Mouse (Mus musculus) midbrain, embryonic 11.5 days (tissue): Measurements from ENCODE around the gene Dynlrb1. TPM values are rescaled to one million over a fixed set of nuclear protein-coding genes. Genes with fewer than 3 reads are reported as not detected.

Source experiments
- ATAC-seq: fragments of 200-750 bp; cut with Nextera tagmentation; 2 replicates; pipeline ENCODE4 v1.8.0; 2017; ENCODE audit warnings: moderate TSS enrichment, moderate library complexity; ENCODE audit not compliant: low FRiP score
- DNase-seq: peaks from one replicate; pipeline ENCODE4 v3.0.0; 2015; ENCODE audit warnings: low spot score; ENCODE audit errors: missing footprints
- H3K27ac ChIP-seq: fragments of 300-500 bp; sonication (generic); 2 replicates; pipeline ENCODE4 v1.5.1; 2014; ENCODE audit warnings: low read depth, low read length
- H3K27me3 ChIP-seq: fragments of 300-500 bp; sonication (generic); 2 replicates; pipeline ENCODE4 v1.6.1; 2014; ENCODE audit warnings: mild to moderate bottlenecking, low read length, moderate library complexity, mixed read lengths; ENCODE audit not compliant: control insufficient read depth, insufficient read depth
- H3K36me3 ChIP-seq: fragments of 300-500 bp; sonication (generic); 2 replicates; pipeline ENCODE4 v1.6.1; 2014; ENCODE audit warnings: mild to moderate bottlenecking, low read length, moderate library complexity, mixed read lengths; ENCODE audit not compliant: control insufficient read depth, insufficient read depth
- H3K4me1 ChIP-seq: fragments of 300-500 bp; sonication (generic); 2 replicates; pipeline ENCODE4 v1.6.1; 2014; ENCODE audit warnings: low read length; ENCODE audit not compliant: control insufficient read depth, insufficient read depth
- H3K4me2 ChIP-seq: fragments of 300-500 bp; sonication (generic); 2 replicates; pipeline ENCODE4 v1.6.1; 2014; ENCODE audit warnings: mild to moderate bottlenecking, moderate library complexity
- H3K4me3 ChIP-seq: fragments of 300-500 bp; sonication (generic); 2 replicates; pipeline ENCODE4 v1.5.1; 2014; ENCODE audit warnings: low read depth, low read length
- H3K9ac ChIP-seq: fragments of 300-500 bp; sonication (generic); 2 replicates; pipeline ENCODE4 v1.6.1; 2014; ENCODE audit warnings: low read length
- H3K9me3 ChIP-seq: fragments of 300-500 bp; sonication (generic); 2 replicates; pipeline ENCODE4 v1.6.1; 2016; ENCODE audit warnings: low read length; ENCODE audit not compliant: control insufficient read depth
- WGBS: fragments of 180-500 bp; shearing (Covaris S2); extraction: QIAGEN DNeasy Blood & Tissue Kit; methylation state at CpG from one replicate; pipeline ENCODE4 v1.1.7; 2014; 5-methylcytosine and 5-hydroxymethylcytosine counted together
- polyA plus RNA-seq: library from polyadenylated mRNA; unstranded; fragments of >200 nt; fragmentation: Nextera tagmentation; extraction: Ambion mirVana; gene quantifications from 2 replicates; pipeline ENCODE4 v1.2.1, GENCODE M21; 2014

Gene Dynlrb1
- polyA plus RNA-seq: 495 and 519 TPM in 2 replicates

DNA sequence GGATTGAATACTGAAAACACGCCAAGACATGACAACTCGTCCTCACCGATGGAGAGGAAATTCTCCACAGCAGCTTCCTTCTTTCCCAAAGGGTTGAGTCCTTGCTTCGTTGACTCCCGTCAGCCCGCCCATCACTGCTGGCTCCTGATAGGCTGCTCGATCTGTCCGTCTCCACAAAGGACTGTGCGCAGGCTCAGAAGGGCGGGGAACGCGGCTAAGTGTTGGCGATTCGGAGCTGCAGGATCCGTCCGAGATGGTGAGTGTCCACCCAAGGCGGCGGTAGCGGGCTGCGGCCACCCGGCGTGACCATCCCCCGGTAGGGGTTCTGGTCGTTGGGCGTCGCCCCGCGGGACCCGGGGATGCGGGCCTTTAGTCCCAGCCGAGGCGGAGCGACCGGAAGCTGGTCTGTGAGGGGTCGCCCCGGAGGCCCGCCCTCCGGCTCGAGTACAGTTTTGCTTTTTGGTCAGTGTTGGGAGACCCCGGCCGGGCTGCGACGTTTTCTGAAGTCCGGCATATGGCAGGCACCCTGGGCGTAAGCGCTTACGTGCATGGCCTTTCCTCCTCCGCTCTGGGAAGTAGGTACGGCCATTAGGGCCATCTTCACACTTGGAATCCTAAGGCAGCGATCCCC lies at the start of gene Dynlrb1:
Gene Dynlrb1 (plus strand): TSS at position 172 of the 631 bp plus-strand sequence.
- peak; percentile 100 for ATAC-seq
- under 1% methylated on average over 50 of the region's 50 CpGs for WGBS
- peak within 1 kb of the TSS; percentile 93 for H3K9ac ChIP-seq

DNA sequence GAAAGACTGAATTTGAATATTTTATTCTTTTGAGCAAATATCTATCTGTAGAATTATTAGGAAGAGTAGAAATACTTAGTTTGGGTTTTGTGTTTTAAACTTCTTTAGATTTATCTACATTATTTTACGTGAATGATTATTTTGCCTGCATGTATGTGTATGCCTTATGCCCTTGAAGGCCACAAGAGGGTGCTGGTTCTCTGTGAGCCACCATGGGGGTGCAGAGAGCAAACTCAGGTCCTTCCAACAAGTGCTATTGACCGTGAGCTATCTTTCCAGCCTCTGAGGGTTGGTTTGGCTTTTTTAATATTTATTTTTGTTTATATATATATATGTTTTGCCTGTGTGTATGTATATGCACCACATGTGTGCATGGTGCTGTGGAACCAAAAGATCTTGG lies 28.9 kb upstream of the Dynlrb1 start:
- Histone ChIP-seq H3K4me3 (no peak overlapping the region), H3K4me2 (no peak overlapping the region), H3K27ac (no peak overlapping the region), H3K36me3 (peaks cover 14% of the 10 kb centered on the region), H3K4me1 (no peaks in the 10 kb centered on the region), H3K27me3 (no peaks in the 10 kb centered on the region), H3K9me3 (no peaks in the 10 kb centered on the region), H3K9ac (no peak overlapping the region)
- ATAC-seq (no peak), DNase-seq (no peak)
- WGBS: 86% methylated on average over 2 of the region's 2 CpGs

More for the DNA sequence above, at the start of gene Dynlrb1:
- H3K27me3 ChIP-seq: no peaks in the 10 kb centered on the region
- no peaks in the 10 kb centered on the region for H3K9me3 ChIP-seq
- no peaks in the 10 kb centered on the region for H3K36me3 ChIP-seq
- H3K4me1 ChIP-seq: peaks cover 14% of the 10 kb centered on the region
- peak within 1 kb of the TSS; percentile 83 for H3K4me2 ChIP-seq
- H3K4me3 ChIP-seq: peak within 1 kb of the TSS; percentile 80
- H3K27ac ChIP-seq: peak within 1 kb of the TSS; percentile 83
- peak; percentile 100 for DNase-seq

DNA sequence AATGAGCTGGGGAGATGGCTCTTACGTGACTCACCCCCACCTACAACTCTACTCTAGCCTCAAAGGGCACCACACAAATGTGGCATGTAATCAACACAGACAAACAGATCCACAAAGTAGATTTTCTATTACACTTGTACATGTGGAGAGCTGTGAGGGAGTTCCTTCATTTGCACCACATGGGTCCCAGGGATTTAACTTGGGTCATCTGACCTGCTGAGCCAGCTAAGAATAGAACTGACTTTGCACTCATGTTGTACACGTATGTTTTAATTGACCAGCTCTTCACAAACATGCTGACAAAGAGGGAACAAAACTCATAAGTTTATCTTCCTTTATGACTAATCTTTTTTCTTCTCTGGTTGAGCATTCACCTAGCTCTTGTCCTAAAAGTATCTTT lies 13.2 kb upstream of the Dynlrb1 start:
- DNase-seq (no peak), ATAC-seq (no peak)
- H3K36me3 ChIP-seq: peaks cover 24% of the 10 kb centered on the region; the same call in 1 of the 2 replicates
- H3K9me3 ChIP-seq: no peaks in the 10 kb centered on the region
- no peak overlapping the region for H3K27ac ChIP-seq
- H3K27me3 ChIP-seq: no peaks in the 10 kb centered on the region
- no peak overlapping the region for H3K9ac ChIP-seq
- no peak overlapping the region for H3K4me2 ChIP-seq
- no peaks in the 10 kb centered on the region for H3K4me1 ChIP-seq
- no peak overlapping the region for H3K4me3 ChIP-seq
- 90% methylated on average over 2 of the region's 2 CpGs for WGBS

DNA sequence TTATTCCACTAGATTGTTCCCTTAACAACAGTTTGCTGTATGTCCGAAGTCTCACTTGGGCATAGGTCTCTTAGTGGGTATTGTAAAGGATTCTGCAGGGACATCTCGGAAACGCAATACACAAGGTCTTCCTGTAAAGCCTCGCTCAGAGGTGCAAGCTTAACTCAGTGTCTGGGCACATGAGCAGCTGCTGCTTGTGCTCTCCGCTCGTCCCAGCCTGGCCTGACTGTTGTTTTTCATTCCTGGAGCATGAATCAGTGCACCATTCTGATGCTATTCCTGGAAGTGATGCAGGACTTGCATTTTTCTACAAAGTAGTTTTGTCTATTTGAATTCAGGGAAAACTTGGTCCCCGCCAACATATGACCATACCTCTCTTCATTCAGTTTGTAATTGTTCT lies 11.6 kb upstream of the Dynlrb1 start:
- no peak for ATAC-seq
- 94% methylated on average over 7 of the region's 7 CpGs for WGBS
- H3K9me3 ChIP-seq: no peaks in the 10 kb centered on the region
- H3K36me3 ChIP-seq: peaks cover 18% of the 10 kb centered on the region; the same call in 1 of the 2 replicates
- H3K4me3 ChIP-seq: no peak overlapping the region
- no peak overlapping the region for H3K4me2 ChIP-seq
- no peaks in the 10 kb centered on the region for H3K27me3 ChIP-seq
- no peaks in the 10 kb centered on the region for H3K4me1 ChIP-seq
- H3K27ac ChIP-seq: no peak overlapping the region
- DNase-seq: no peak
- H3K9ac ChIP-seq: no peak overlapping the region

DNA sequence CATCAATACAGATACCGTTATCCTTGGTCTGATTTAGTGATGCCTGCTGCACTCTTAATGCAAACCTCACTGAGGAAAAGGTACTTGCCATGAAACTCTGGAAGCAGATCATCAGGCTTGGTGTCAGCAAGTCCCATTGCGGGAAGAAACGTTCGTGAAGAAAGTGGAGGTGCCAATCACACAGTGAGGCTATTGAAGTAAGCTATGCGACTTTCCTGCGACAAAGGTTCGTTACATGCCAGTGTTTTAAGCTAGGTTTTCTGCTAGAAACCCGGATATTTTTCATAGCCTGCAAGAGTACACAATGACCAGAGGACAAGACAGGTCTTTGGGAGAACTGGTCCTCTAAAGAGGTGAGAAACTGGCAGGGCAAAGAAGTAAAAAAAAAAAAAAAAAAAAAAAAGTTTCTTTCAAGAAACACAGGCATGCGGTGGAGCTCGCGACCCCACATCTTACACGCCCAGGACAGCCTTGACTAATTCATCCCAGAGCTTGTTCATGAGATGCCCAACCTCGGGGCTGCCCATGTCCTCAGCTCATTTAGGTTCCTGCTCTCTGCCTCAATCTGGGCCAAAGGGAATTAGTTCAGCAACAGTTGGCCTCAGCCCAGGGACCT lies 479 bp upstream of the Dynlrb1 start:
- Histone ChIP-seq H3K4me1 (peaks cover 14% of the 10 kb centered on the region), H3K27ac (peak overlapping the region; percentile 83; the same call in 1 of the 2 replicates), H3K9ac (peak overlapping the region; percentile 93), H3K27me3 (no peaks in the 10 kb centered on the region), H3K36me3 (no peaks in the 10 kb centered on the region), H3K4me3 (peak overlapping the region; percentile 80), H3K4me2 (peak overlapping the region; percentile 83), H3K9me3 (no peaks in the 10 kb centered on the region)
- WGBS: 6% methylated on average over 13 of the region's 13 CpGs
- DNase-seq (peak; percentile 93), ATAC-seq (peak; percentile 87)

DNA sequence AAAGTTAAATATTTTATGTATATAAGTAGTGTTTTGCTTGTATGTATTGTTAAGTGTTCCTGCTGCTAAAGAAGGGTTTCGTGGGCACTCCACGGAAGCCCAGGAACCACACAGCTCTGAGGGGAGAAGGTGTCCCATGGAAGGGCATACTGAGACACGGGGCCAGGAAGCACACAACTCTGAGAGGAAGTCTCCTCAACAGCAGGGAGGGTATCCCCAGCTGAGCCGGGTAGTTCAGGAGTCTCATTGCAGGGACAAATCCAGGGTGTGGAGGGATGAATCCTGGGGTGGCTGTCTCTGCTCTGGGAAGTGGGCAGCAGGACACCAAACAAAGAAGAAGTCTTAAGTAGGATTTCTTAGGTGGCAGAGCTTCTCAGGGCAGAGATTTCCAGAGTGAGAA lies 943 bp downstream of the Dynlrb1 start:
- H3K4me2 ChIP-seq: peak overlapping the region; percentile 83
- H3K9ac ChIP-seq: peak overlapping the region; percentile 93
- H3K36me3 ChIP-seq: no peaks in the 10 kb centered on the region
- H3K4me3 ChIP-seq: peak overlapping the region; percentile 80
- 15% methylated on average over 4 of the region's 4 CpGs for WGBS
- H3K27ac ChIP-seq: no peak overlapping the region
- ATAC-seq: no peak
- DNase-seq: no peak
- H3K27me3 ChIP-seq: no peaks in the 10 kb centered on the region
- peaks cover 14% of the 10 kb centered on the region for H3K4me1 ChIP-seq
- no peaks in the 10 kb centered on the region for H3K9me3 ChIP-seq

DNA sequence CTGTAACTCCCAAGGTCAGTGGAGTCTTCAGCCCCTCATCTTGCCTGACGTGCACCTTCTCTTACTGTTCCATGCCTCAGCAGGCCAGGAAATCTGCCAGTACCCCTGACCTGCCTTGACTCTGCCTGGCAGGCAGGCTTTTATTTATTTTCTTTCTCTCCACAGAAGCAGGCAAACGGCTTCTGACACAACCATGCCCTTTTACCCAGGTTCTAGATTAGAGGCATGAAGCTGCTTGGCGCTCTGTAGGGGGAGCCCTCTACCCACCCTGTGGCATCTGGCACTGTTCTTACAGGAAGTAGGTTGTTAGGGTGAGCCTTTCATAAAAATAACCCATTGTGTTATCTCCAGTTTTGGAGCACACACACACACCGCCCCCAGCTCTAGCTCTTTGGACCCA lies 4.6 kb downstream of the Dynlrb1 start:
- Histone ChIP-seq H3K4me2 (no peak overlapping the region), H3K9ac (no peak overlapping the region), H3K27ac (no peak overlapping the region), H3K9me3 (no peaks in the 10 kb centered on the region), H3K36me3 (peaks cover 11% of the 10 kb centered on the region), H3K27me3 (no peaks in the 10 kb centered on the region), H3K4me1 (peaks cover 11% of the 10 kb centered on the region), H3K4me3 (no peak overlapping the region)
- WGBS: 77% methylated on average over 4 of the region's 4 CpGs
- no peak for ATAC-seq
- DNase-seq: no peak

DNA sequence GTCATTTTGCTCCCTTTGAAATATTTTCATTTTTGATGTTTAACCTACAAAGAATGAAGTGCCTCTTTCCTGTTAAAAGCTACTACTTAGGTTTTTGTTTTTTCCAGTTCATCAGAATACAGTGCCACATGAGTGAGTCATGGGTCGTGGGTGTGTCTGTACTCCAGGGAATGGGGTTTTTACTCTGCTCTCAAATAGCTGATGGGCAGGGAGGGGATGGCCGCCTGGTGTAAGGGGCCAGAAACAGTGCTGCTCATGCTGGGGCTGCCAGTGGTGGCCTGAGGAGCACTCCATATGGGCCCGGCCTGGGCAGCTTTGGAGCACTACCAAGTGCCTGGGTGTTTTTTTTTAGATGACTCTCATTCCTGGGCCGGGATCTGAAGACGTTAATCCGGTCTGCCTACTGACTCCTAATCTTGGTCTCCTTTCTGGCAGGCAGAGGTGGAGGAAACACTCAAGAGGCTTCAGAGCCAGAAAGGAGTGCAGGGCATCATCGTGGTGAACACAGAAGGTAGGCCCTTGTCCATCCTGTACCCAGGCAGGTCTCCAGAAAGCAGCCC lies 6.0 kb downstream of the Dynlrb1 start:
- Histone ChIP-seq H3K36me3 (peaks cover 18% of the 10 kb centered on the region), H3K9ac (no peak overlapping the region), H3K9me3 (no peaks in the 10 kb centered on the region), H3K4me3 (no peak overlapping the region), H3K27me3 (no peaks in the 10 kb centered on the region), H3K4me1 (peaks cover 7% of the 10 kb centered on the region), H3K4me2 (no peak overlapping the region), H3K27ac (no peak overlapping the region)
- 93% methylated on average over 7 of the region's 7 CpGs for WGBS
- ATAC-seq: no peak
- DNase-seq: no peak

DNA sequence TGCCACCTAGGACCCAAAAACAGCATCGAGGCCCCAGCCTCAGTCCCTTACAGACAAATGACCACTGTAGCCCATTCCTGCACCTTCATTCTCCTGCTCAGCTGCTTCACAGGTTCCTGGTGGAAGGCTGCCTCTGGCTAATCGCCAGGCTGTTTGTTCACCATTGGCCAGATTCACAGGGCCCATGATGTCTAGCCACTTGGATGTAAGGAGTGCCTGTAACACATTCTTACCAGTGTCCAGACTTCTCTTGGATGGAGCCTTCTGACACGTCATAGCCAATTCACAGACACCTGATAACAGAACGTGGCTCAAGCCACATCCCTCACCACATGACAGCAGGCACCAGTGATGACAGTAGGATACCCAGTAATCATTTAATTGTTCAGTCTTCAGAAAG lies 9.9 kb downstream of the Dynlrb1 start:
- 86% methylated on average over 4 of the region's 4 CpGs for WGBS
- H3K36me3 ChIP-seq: peaks cover 44% of the 10 kb centered on the region
- no peak overlapping the region for H3K27ac ChIP-seq
- DNase-seq (no peak), ATAC-seq (no peak)
- no peaks in the 10 kb centered on the region for H3K27me3 ChIP-seq
- H3K4me1 ChIP-seq: no peaks in the 10 kb centered on the region
- H3K9me3 ChIP-seq: no peaks in the 10 kb centered on the region
- no peak overlapping the region for H3K4me2 ChIP-seq
- no peak overlapping the region for H3K4me3 ChIP-seq
- no peak overlapping the region for H3K9ac ChIP-seq
